Mouse (Mus musculus) frontal cortex, postnatal 25 days (tissue): Measurements from ENCODE around the gene Gm17349.

Experiments used
- DNase-seq, 2 experiments: peaks; one replicate each; pipeline ENCODE4 v3.0.0; 2022; ENCODE audit warnings: low spot score in 2 of 2

The Gm17349 gene

GRCm38 (mm10) chr15:99699715-99700114 is 5.6 kb downstream of the Gm17349 start:
- DNase-seq, result no peak

GRCm38 (mm10) chr15:99698533-99699085 is 6.7 kb downstream of the Gm17349 start:
- no peak for DNase-seq

GRCm38 (mm10) chr15:99697309-99697708 is 8.0 kb downstream of the Gm17349 start:
- no peak for DNase-seq

- no peak for DNase-seq
Measured at GRCm38 (mm10) chr15:99691976-99692375, 13.3 kb downstream of the Gm17349 start.

GRCm38 (mm10) chr15:99690924-99691323 is 14.4 kb downstream of the Gm17349 start:
- DNase-seq, result no peak

- no peak for DNase-seq
Measured at GRCm38 (mm10) chr15:99688712-99689111, 16.6 kb downstream of the Gm17349 start.

GRCm38 (mm10) chr15:99684156-99684555 is 21.1 kb downstream of the Gm17349 start:
- DNase-seq, result no peak

- no peak for DNase-seq
Measured at GRCm38 (mm10) chr15:99682880-99683279, 22.4 kb downstream of the Gm17349 start.

GRCm38 (mm10) chr15:99679008-99679407 is 26.3 kb downstream of the Gm17349 start:
- DNase-seq, result no peak

- no peak for DNase-seq
Measured at GRCm38 (mm10) chr15:99678063-99678800, 27.1 kb downstream of the Gm17349 start.

- DNase-seq, result no peak
Measured at GRCm38 (mm10) chr15:99677089-99677488, 28.2 kb downstream of the Gm17349 start.

GRCm38 (mm10) chr15:99674866-99675265 is 30.4 kb downstream of the Gm17349 start:
- no peak for DNase-seq

GRCm38 (mm10) chr15:99671783-99672182 is 33.5 kb downstream of the Gm17349 start:
- no peak for DNase-seq

GRCm38 (mm10) chr15:99670964-99671670 is 34.2 kb downstream of the Gm17349 start:
- no peak for DNase-seq

- peak in 1 of 2 experiments; percentile 42 for DNase-seq
Measured at GRCm38 (mm10) chr15:99670154-99670821, 35.0 kb downstream of the Gm17349 start, which contains the start of gene Asic1. Asic1 (plus strand) TSS chr15:99670368.

GRCm38 (mm10) chr15:99669392-99669791 is 35.9 kb downstream of the Gm17349 start:
- DNase-seq, result no peak

- peak; percentile 71 to 78 for DNase-seq
Measured at GRCm38 (mm10) chr15:99668881-99669280, 36.4 kb downstream of the Gm17349 start.

- DNase-seq, result no peak
Measured at GRCm38 (mm10) chr15:99667544-99667943, 37.7 kb downstream of the Gm17349 start.

- DNase-seq, result peak in 1 of 2 experiments; percentile 43
Measured at GRCm38 (mm10) chr15:99664600-99665451, 40.5 kb downstream of the Gm17349 start.

- DNase-seq, result no peak
Measured at GRCm38 (mm10) chr15:99663964-99664599, 41.2 kb downstream of the Gm17349 start.

- DNase-seq, result no peak
Measured at GRCm38 (mm10) chr15:99662371-99662770, 42.9 kb downstream of the Gm17349 start.
